Mouse (Mus musculus): Measurements from ENCODE around the gene Spag8.
A peak's percentile ranks its signal among the peaks of the same experiment; 100 is the strongest.

Spag8 gene

DNA sequence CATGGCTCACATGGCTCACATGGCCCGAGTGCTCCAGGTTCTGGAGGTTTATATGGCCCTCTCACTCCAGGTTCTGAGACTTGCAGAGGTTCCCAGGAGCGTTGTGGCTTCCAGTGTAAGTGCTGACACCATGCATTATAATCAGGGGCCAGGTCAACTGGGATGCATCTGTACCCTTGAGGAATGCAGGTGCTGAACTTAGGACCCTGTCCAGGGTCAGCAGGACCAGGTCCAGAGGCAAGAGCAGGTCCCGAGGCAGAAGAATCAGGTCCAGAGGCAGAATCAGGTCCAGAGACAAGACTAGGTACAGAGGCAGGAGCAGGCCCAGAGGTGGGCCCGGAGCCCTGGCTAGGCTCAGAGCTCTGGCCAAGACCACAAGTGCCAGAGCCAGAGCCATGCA lies 668 bp downstream of the Spag8 start:
- no peak for DNase-seq (ENCODE audit: low spot score in 2 of 2)

GRCm38 (mm10) chr4:43649783-43650182 lies 3.6 kb downstream of the Spag8 start:
- no peak for DNase-seq (ENCODE audit: low spot score in 2 of 2)

- no peak for DNase-seq (ENCODE audit: low spot score in 2 of 2)
Measured at GRCm38 (mm10) chr4:43640491-43640890, 12.9 kb downstream of the Spag8 start.

DNA sequence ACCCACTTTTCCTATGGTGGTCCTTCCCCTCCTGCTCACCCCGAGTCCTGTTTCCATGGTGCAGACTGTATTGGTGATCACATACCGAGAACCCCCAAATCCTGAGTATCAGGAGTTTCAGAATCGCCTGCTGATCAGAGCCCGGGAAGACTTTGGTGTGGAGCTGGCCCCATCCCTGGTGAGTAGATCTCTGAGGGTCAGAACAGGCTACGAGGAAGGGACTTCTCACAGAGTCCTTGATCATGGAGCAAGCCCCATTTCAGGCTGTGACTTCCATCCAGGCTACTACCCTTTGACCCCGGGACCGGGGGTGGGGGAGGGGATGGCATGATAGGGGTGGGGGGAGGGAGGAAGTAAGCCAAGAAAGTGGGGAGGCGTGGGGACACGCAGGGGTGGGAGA lies 13.3 kb downstream of the Spag8 start:
- no peak for DNase-seq (ENCODE audit: low spot score in 2 of 2)

- DNase-seq (ENCODE audit: low spot score in 2 of 2) = no peak
Measured at GRCm38 (mm10) chr4:43636751-43637150, 16.6 kb downstream of the Spag8 start.

DNA sequence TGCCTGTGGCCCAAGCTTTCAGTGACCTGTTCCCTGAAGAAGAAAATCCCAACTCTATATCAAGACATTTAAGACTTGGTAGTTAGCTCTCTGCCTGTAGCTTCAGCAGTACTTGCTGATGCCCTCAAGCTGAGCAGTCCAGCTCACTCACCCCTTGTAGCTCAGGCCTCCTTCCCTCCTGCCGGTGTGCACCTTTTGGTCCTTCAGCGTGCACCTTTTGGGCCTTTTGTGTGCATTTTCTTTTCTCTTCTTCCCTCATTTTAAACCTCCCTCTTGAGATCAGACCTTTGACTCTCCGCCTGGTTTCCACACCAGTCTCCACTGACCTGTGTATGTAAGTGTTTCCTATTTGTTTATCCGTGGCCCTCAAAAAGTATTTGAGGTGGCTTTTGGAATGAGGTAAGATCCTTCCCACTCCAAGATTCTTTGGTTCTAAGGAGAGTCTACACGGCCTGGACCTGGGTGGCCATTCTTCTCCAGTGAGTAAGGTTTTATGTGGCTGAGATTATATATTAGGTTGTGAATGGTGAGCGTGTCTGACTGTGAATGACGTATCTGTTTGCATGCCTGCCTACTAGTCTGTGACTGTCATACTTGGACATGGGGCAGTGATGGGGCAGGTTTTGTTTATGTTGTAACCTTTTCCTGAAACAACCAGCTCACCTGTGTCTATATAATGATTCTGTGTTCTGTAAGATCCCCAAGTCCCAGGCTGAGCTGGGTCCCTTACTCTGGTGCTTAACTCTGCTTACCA lies 18.6 kb downstream of the Spag8 start:
- no peak for DNase-seq (ENCODE audit: low spot score in 2 of 2)

- DNase-seq (ENCODE audit: low spot score in 2 of 2) = no peak
Measured at GRCm38 (mm10) chr4:43633736-43634135, 19.7 kb downstream of the Spag8 start.

DNA sequence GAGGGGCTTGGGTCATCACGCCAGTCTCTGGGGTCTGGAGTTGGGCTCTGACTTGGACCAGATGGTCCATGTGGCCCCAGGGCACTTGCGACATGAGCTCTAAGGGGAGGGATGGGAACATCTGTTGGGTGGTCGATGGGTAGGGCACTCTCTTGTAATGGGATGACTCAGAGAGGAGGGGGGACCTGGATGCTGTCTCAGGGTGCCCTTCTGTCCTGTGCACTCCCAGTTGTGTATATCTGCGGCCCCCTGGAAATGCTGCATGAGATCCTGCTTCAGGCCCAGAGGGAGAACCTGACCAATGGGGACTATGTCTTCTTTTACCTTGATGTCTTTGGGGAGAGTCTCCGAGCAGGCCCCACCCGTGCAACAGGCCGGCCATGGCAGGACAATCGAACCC lies 20.1 kb downstream of the Spag8 start:
- DNase-seq (ENCODE audit: low spot score in 2 of 2) = no peak

DNA sequence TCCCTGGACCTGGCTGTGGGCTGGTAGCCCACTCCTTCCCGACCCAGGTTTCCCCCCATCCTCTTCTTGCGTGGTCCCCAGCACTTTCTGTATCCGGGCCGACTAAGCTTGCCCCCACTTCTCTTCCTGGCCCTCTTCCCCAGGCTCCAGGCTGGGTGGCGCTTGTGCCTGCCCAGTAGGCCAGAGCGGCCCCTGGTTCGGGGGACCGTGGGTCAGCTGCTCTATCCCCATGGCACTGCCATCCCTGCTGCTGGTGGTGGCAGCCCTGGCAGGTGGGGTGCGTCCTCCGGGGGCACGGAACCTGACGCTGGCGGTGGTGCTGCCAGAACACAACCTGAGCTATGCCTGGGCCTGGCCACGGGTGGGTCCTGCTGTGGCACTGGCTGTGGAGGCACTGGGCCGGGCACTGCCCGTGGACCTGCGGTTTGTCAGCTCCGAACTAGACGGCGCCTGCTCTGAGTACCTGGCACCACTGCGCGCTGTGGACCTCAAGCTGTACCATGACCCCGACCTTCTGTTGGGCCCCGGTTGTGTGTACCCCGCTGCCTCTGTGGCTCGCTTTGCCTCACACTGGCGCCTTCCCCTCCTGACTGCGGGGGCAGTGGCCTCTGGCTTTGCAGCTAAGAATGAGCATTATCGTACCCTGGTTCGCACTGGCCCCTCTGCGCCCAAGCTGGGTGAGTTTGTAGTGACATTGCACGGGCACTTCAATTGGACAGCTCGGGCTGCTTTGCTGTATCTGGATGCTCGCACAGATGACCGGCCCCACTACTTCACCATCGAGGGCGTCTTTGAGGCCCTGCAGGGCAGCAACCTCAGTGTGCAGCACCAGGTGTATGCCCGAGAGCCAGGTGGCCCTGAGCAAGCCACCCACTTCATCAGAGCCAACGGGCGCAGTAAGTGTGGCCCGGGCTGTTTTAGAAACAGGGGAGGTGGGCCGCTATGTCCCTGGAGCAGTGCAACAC lies 21.2 kb downstream of the Spag8 start:
- no peak for DNase-seq (ENCODE audit: low spot score in 2 of 2)

- DNase-seq (ENCODE audit: low spot score in 2 of 2) = peak in 1 of 2 experiments; percentile 35
Measured at GRCm38 (mm10) chr4:43631046-43631955, 22.1 kb downstream of the Spag8 start, which contains the start of gene Npr2. Npr2 (plus strand) TSS chr4:43631935.

- DNase-seq (ENCODE audit: low spot score in 2 of 2) = no peak
Measured at GRCm38 (mm10) chr4:43630671-43631045, 22.7 kb downstream of the Spag8 start.

DNA sequence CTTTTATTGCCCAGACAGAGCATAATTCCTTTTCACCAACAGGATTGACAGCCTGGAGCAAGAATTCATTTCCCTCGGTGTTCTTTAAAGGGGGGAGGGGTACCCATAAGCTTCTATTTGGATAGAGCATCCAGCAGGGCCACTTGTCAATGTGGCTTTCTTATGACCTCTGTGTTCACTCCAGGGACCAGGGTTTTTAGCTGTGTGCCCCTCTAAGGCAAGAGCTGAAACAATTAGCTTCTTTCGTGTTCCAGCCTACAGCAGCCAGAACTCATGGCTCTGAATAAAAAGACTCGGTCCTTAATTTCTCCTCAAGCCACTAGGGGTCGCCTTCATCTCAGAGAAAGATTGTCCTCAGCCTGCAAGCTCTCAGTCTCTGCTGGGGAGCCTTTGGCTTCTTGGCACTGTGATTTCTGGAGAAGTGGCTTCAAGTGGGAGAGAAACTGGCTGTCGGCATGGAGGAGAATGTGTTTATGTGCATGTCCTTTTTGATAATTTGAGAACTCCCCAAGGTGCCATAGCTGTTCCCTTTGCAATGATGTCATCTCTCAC lies 23.3 kb downstream of the Spag8 start:
- DNase-seq (ENCODE audit: low spot score in 2 of 2) = peak; percentile 75 to 94

- DNase-seq (ENCODE audit: low spot score in 2 of 2) = no peak
Measured at GRCm38 (mm10) chr4:43629106-43629817, 24.1 kb downstream of the Spag8 start.

- no peak for DNase-seq (ENCODE audit: low spot score in 2 of 2)
Measured at GRCm38 (mm10) chr4:43620146-43620778, 33.1 kb downstream of the Spag8 start.

GRCm38 (mm10) chr4:43613060-43613730 lies 40.2 kb downstream of the Spag8 start:
- DNase-seq (ENCODE audit: low spot score in 2 of 2) = no peak

DNA sequence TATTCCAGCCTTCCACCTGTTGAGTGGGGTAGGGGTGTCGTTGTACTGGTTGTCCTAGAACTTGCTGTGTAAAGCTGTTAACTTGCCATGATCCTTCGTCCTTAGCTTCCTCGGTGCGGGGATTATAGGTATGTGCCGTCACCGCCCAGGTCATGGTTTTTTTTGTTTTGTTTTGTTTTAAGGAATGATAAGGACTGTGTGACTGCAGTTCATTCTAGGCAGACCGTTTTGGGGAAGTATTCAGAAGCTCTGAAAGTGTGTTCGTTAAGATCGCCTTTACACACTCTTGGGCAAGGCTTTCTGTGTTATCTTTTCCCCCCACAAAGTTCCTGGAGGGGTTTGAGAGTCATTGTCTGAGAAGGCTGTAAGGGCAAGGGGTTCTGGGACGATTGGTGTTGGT lies 40.9 kb downstream of the Spag8 start:
- no peak for DNase-seq (ENCODE audit: low spot score in 2 of 2)

DNA sequence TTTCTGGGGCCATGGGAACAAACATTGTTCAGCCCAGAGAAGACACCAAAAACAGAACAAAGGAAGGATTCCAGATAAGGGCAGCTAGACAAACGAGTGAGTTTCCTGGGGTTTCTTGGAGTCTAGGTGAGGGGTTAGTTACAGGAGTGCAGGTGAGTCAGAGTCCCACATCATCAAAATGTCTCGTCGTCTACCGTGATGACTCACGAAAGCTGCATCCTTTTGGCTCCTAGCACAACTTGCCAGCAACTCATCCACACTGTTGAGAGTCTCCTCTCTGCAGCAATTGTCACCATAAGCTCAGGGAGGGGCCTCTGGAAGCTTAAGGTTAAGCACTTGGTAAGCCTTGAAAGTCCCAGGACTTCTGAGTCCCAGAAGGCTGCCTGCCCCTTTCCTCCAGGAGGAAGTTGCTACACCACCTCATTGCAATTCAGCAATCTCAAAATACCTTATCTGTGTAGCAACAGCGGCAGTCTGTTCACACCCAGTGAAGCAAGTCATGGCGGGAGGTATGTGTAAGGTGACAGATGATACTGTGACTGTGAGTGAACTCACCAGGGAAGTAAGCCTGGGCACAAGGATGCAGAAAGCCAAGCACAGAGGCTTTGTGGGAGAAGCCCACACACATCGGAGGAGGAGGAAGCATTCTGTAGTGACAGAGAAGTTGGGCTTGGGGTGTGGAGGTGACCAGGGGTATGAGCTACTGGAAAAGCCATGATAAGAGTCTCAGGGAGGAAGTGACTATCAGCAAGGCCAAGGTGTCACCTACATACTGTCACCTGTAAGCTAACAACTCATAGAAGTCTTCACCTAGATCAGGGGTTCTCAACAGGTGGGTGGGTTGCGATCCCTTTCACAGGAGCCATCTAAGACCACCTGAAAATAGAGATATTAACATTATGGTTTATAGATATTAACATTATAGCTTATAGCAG lies 48.4 kb downstream of the Spag8 start:
- DNase-seq (ENCODE audit: low spot score in 2 of 2) = no peak

GRCm38 (mm10) chr4:43604099-43604498 lies 49.3 kb downstream of the Spag8 start:
- DNase-seq (ENCODE audit: low spot score in 2 of 2) = no peak
